Mouse (Mus musculus): ENCODE data around the gene Mefv. TPM values are rescaled to one million over a fixed set of nuclear protein-coding genes. Genes with fewer than 3 reads are reported as not detected.
"Not testable (repeated sequence)": the region's sequence is repeated elsewhere in the genome, so short reads cannot be mapped to it uniquely, and the experiment has no call there.

Gene Mefv
- polyA plus RNA-seq, 1 experiment = 64.0 TPM

DNA sequence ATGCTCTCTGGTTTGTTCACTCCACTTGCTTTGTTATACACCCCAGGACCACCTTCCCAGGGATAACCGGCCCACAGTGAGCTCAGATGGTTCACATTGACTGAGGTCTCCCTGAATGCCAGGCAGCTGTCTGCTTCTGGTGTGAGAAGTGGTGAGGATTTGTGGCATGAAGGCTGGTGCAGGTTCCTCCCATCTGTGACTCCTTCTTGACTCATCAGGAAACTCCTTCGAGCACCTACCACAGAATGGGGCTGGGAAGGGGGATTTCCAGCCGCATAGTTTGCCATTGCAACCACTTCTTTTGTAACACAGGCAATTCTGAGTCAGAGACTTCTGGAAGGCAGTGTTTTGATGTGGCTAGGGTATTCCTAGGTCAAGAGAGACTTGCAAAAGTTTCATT, 5.3 kb upstream of the Mefv start:
- Histone ChIP-seq H3K4me1 (ENCODE audit: control insufficient read depth, insufficient read depth, low read length) (peaks cover 26% of the 10 kb centered on the region), H3K4me3 (ENCODE audit: insufficient read depth, low read length) (peak overlapping the region; percentile 32), H3K27ac (ENCODE audit: insufficient read depth, low read depth, low read length) (peak overlapping the region; percentile 97)
- TF ChIP-seq POLR2A (IDR thresholded peaks at IDR 0.05; ENCODE audit: borderline replicate concordance, low read depth, low read length) = no peak
- no peak for TF ChIP-seq CTCF (IDR thresholded peaks at IDR 0.05; ENCODE audit: low read depth, low read length)

DNA sequence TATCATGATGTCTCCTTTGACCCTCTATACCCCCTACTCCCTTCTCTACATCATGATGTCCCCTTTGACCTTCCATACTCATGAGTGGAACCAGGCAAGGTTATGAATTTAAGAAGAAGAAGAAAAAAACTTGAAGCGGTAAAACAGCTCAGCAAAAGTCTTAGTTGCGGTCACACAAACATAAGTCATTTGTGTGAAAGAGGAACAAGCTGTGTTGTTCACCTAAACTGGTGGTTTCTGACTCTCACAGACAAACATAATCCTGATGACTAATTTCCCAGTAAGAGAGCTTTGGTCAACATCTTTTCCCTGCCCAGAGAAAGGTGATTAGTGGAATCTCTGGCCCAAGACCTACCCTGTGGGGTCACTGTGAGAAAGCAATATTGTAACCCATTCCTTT, 3.2 kb downstream of the Mefv start:
- peaks cover 41% of the 10 kb centered on the region for H3K4me1 ChIP-seq (ENCODE audit: control insufficient read depth, insufficient read depth, low read length)
- H3K4me3 ChIP-seq (ENCODE audit: insufficient read depth, low read length) = no peak overlapping the region
- TF ChIP-seq POLR2A (IDR thresholded peaks at IDR 0.05; ENCODE audit: borderline replicate concordance, low read depth, low read length) (no peak), CTCF (IDR thresholded peaks at IDR 0.05; ENCODE audit: low read depth, low read length) (no peak)
- H3K27ac ChIP-seq (ENCODE audit: insufficient read depth, low read depth, low read length) = peak overlapping the region; percentile 57

DNA sequence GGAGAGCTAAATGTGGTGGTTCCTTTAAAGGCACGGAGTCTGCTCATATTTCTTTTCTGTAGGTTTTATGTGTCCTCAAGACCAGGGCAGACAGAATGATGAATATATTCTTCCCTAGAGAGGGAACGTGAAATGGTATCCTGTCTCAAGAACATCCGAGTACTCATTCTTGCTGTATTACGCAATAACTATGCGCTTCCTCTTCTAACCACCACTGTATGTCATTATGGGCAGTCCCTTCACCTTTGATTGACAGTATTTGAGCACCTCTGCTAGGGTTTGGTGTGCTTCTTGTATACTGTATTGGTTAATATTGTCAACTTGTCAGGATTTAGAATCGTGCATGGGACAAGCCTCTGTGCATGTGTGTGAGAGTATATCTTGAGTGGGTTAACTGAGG, 11.2 kb downstream of the Mefv start:
- TF ChIP-seq POLR2A (IDR thresholded peaks at IDR 0.05; ENCODE audit: borderline replicate concordance, low read depth, low read length) = no peak
- TF ChIP-seq CTCF (IDR thresholded peaks at IDR 0.05; ENCODE audit: low read depth, low read length) = no peak
- Histone ChIP-seq H3K27ac (ENCODE audit: insufficient read depth, low read depth, low read length) (no peak overlapping the region), H3K4me3 (ENCODE audit: insufficient read depth, low read length) (no peak overlapping the region), H3K4me1 (ENCODE audit: control insufficient read depth, insufficient read depth, low read length) (peaks cover 34% of the 10 kb centered on the region)

DNA sequence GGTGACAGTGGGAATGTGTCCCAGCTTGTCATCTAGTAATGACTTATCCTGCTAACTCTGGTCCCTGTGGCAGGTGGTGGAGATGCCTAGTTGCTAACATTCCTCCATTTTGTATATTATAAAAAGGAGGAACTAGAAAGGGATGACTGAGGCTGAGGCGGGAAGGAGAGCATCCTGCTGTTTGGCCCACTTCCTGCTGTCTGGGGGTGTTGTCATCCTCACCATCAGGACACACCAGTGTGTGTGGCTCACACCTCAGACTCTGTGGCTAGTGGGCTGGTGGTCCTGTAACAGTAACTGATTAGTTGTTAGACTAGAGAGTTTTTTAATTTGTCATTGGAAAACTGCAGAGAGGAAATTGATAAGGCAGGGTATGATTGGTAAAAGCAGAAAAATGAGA, 17.0 kb downstream of the Mefv start:
- peaks cover 38% of the 10 kb centered on the region for H3K4me1 ChIP-seq (ENCODE audit: control insufficient read depth, insufficient read depth, low read length)
- no peak overlapping the region for H3K27ac ChIP-seq (ENCODE audit: insufficient read depth, low read depth, low read length)
- no peak for TF ChIP-seq CTCF (IDR thresholded peaks at IDR 0.05; ENCODE audit: low read depth, low read length)
- no peak for TF ChIP-seq POLR2A (IDR thresholded peaks at IDR 0.05; ENCODE audit: borderline replicate concordance, low read depth, low read length)
- H3K4me3 ChIP-seq (ENCODE audit: insufficient read depth, low read length) = no peak overlapping the region

DNA sequence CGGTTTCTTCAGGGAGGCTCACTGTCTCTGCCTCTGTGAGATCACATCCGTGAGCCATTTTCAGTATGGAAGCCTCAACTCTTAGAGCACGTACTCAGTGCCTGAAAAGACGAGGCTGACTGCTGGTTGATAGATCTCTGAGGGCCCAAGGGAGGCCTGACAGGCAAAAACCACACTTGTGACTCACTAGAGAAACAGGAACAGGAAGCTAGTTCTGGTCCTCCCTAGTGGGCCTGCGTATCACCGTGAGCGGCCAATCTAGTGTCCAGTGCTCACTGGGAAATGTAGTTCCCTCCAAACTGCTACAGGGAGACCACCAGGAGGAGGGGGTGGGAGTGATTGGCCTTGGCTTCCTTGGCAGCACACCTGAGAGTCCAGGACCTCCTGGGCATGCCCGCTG, 18.6 kb downstream of the Mefv start:
- H3K27ac ChIP-seq (ENCODE audit: insufficient read depth, low read depth, low read length) = peak overlapping the region; percentile 91
- peak overlapping the region; percentile 41 for H3K4me3 ChIP-seq (ENCODE audit: insufficient read depth, low read length)

DNA sequence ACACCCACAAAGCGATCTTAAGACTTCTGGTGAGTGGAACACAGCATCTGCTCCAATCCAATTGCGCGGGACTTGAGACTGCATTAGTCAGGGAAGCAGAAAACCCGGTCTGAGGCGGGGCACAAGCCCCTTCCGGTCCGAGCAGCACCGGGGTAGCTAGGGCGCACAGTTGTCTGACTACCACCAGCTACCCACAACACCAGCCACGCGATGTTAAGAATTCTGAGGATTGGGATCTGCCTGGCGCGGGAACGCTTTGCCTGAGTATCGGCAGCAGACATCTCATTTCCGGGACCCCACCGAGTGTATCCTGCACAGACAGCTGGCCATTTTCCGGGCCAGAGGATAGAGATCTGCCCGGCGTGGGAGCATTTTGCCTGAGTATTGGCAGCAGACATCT, 28.3 kb downstream of the Mefv start:
- H3K4me3 ChIP-seq (ENCODE audit: insufficient read depth, low read length); H3K4me1 ChIP-seq (ENCODE audit: control insufficient read depth, insufficient read depth, low read length); H3K27ac ChIP-seq (ENCODE audit: insufficient read depth, low read depth, low read length): not testable (repeated sequence)

More for the DNA sequence above, 18.6 kb downstream of the Mefv start:
- peaks cover 33% of the 10 kb centered on the region for H3K4me1 ChIP-seq (ENCODE audit: control insufficient read depth, insufficient read depth, low read length)
- no peak for TF ChIP-seq POLR2A (IDR thresholded peaks at IDR 0.05; ENCODE audit: borderline replicate concordance, low read depth, low read length)
- no peak for TF ChIP-seq CTCF (IDR thresholded peaks at IDR 0.05; ENCODE audit: low read depth, low read length)

Other genes with a start within 250 kb of the Mefv start
- not detected in 2 replicates for gene Olfr161, start 127.1 kb downstream of the Mefv start, polyA plus RNA-seq (2012; ENCODE audit: insufficient read depth, insufficient read length, missing spikeins)
- gene Zfp263, start 26.0 kb upstream of the Mefv start, polyA plus RNA-seq (2012; ENCODE audit: insufficient read depth, insufficient read length, missing spikeins) = 81.0 and 85.1 TPM in 2 replicates
- gene Olfr15, start 112.8 kb upstream of the Mefv start, polyA plus RNA-seq (2012; ENCODE audit: insufficient read depth, insufficient read length, missing spikeins) = not detected in 2 replicates
- 0.99 and 1.5 TPM in 2 replicates for gene Zfp174, start 129.2 kb upstream of the Mefv start, polyA plus RNA-seq (2012; ENCODE audit: insufficient read depth, insufficient read length, missing spikeins)
- 100 and 102 TPM in 2 replicates for gene Naa60, start 154.3 kb upstream of the Mefv start, polyA plus RNA-seq (2012; ENCODE audit: insufficient read depth, insufficient read length, missing spikeins)
- 7.6 and 9.9 TPM in 2 replicates for gene Zfp597, start 166.5 kb upstream of the Mefv start, polyA plus RNA-seq (2012; ENCODE audit: insufficient read depth, insufficient read length, missing spikeins)
- 1.0 TPM in 1 of 2 replicates, not detected in the other for gene Gm20695, start 166.6 kb upstream of the Mefv start, polyA plus RNA-seq (2012; ENCODE audit: insufficient read depth, insufficient read length, missing spikeins)
- 3.1 and 3.6 TPM in 2 replicates for gene 1700037C18Rik, start 190.6 kb upstream of the Mefv start, polyA plus RNA-seq (2012; ENCODE audit: insufficient read depth, insufficient read length, missing spikeins)
- gene Cluap1, start 190.7 kb upstream of the Mefv start, polyA plus RNA-seq (2012; ENCODE audit: insufficient read depth, insufficient read length, missing spikeins) = 13.7 and 18.5 TPM in 2 replicates

Data from bone marrow macrophage, adult 2 months (primary cell).